Mouse (Mus musculus) heart, postnatal 10 days (tissue): ENCODE results near the gene Clpsl2. TPM values are rescaled to one million over a fixed set of nuclear protein-coding genes. Genes with fewer than 3 reads are reported as not detected.

Source experiments
- DNase-seq, 2 experiments: peaks; one replicate each; pipeline ENCODE4 v3.0.0; 2021
- intact Hi-C: fragments of 180-260 bp; cut with DNase I; formaldehyde crosslinking; loops from one replicate; pipeline ENCODE4 v1.15.1; 2025
- microRNA-seq, 2 experiments: library from miRNA; unstranded; fragments of <30 nt; microRNA quantifications; one replicate each; pipeline ENCODE4 v1.2.0; 2022
- total RNA-seq, 2 experiments: library from RNA; stranded (reverse); gene quantifications; 2 replicates each; pipeline ENCODE4 v1.2.3; 2021

Gene Clpsl2
- total RNA-seq, 2 experiments from 2014 or later: not detected

GRCm38 (mm10) chr17:28600780-28601179 is 51.6 kb downstream of the Clpsl2 start:
- intact Hi-C loops: no loop called here
- no peak for DNase-seq

GRCm38 (mm10) chr17:28601557-28602250 is 52.5 kb downstream of the Clpsl2 start:
- intact Hi-C loops: no loop called here
- DNase-seq: no peak

Small RNA genes lying within 50 kb of the gene (microRNA-seq; reads per million reads assigned to microRNA genes)
- gene Gm25195 (0 reads per million in 2 experiments), gene Mir6969 (0 reads per million in 2 experiments)

Other genes with a start within 250 kb of the Clpsl2 start
- gene Fance, start 235.9 kb upstream of the Clpsl2 start, total RNA-seq: 10 to 100 TPM; 16.9 to 18.2 TPM
- 100 to 1,000 TPM; 584 to 595 TPM for gene Rpl10a, start 220.9 kb upstream of the Clpsl2 start, total RNA-seq
- gene Tead3, start 198.6 kb upstream of the Clpsl2 start, total RNA-seq: 10 to 100 TPM; 15.3 to 19.3 TPM
- gene Tulp1, start 184.2 kb upstream of the Clpsl2 start, total RNA-seq: under 1 TPM; 0.86 to 0.94 TPM
- gene Fkbp5, start 31.9 kb upstream of the Clpsl2 start, total RNA-seq: 10 to 100 TPM in 1 of 2 experiments, 1 to 10 TPM in 1; 9.8 to 52.9 TPM
- gene Armc12, start 18.6 kb upstream of the Clpsl2 start, total RNA-seq: not detected
- gene Clps, start 11.4 kb downstream of the Clpsl2 start, total RNA-seq: not detected
- gene Lhfpl5, start 26.2 kb downstream of the Clpsl2 start, total RNA-seq: not detected
- 10 to 100 TPM; 40.0 to 43.7 TPM for gene Srpk1, start 73.3 kb downstream of the Clpsl2 start, total RNA-seq
- gene Slc26a8, start 140.8 kb downstream of the Clpsl2 start, total RNA-seq: 1 to 10 TPM in 1 of 2 experiments, under 1 TPM in 1; 0.65 to 1.2 TPM
- 10 to 100 TPM; 47.3 to 51.1 TPM for gene Mapk14, start 141.9 kb downstream of the Clpsl2 start, total RNA-seq
- gene AC170998.1, start 176.7 kb downstream of the Clpsl2 start, total RNA-seq: under 1 TPM; 0.45 to 0.77 TPM
- gene Mapk13, start 219.9 kb downstream of the Clpsl2 start, total RNA-seq: 1 to 10 TPM in 1 of 2 experiments, under 1 TPM in 1; 0.45 to 1.1 TPM